Mouse (Mus musculus) liver, postnatal 0 days (tissue): Measurements from ENCODE around the gene Rtkn2.

Source experiments
- CTCF ChIP-seq: sonication (generic); IDR thresholded peaks from 2 replicates; pipeline ENCODE4 v1.5.1; 2016; ENCODE audit warnings: antibody characterized with exemption, low read depth
- EP300 ChIP-seq: IDR thresholded peaks from 2 replicates; pipeline ENCODE4 v1.6.1; 2016; ENCODE audit warnings: antibody characterized with exemption, low read depth, mild to moderate bottlenecking

DNA sequence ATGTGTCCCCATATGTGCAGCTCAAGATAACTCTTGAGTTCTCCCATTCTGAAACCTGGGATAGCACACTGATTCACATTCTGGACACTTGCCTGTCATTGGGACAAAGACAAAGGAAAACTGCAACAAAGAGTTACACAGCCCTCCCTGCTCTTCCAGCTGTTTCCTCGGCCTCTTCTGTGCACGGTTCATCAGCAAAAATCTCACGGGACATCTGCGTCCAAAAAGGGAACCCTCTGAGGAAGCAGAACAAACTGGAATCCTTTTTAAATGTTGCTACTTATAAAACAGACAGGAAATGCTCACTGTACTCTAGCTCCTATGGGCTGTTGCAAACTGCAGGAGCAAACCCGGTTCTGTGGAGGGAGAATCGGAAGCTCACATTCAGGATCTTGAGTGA, 13.3 kb upstream of the Rtkn2 start:
- TF ChIP-seq CTCF (no peak), EP300 (no peak)
